Mouse (Mus musculus): ENCODE results near the gene AI481877.

AI481877 gene

GRCm38 (mm10) chr4:59125053-59125452, 13.7 kb downstream of the AI481877 start:
- no peak for DNase-seq (ENCODE audit: low spot score)

GRCm38 (mm10) chr4:59123557-59123956, 15.2 kb downstream of the AI481877 start:
- DNase-seq (ENCODE audit: low spot score): no peak

GRCm38 (mm10) chr4:59117644-59118495, 20.9 kb downstream of the AI481877 start:
- no peak for DNase-seq (ENCODE audit: low spot score)

GRCm38 (mm10) chr4:59108721-59109120, 30.1 kb downstream of the AI481877 start:
- DNase-seq (ENCODE audit: low spot score): no peak

- DNase-seq (ENCODE audit: low spot score): no peak
Measured at GRCm38 (mm10) chr4:59107886-59108285, 30.9 kb downstream of the AI481877 start.

- DNase-seq (ENCODE audit: low spot score): no peak
Measured at GRCm38 (mm10) chr4:59106661-59107060, 32.1 kb downstream of the AI481877 start.

- no peak for DNase-seq (ENCODE audit: low spot score)
Measured at GRCm38 (mm10) chr4:59104166-59104565, 34.6 kb downstream of the AI481877 start.

GRCm38 (mm10) chr4:59096393-59096792, 42.4 kb downstream of the AI481877 start:
- DNase-seq (ENCODE audit: low spot score): peak; percentile 76

GRCm38 (mm10) chr4:59089391-59089790, 49.4 kb downstream of the AI481877 start:
- DNase-seq (ENCODE audit: low spot score): no peak

- DNase-seq (ENCODE audit: low spot score): no peak
Measured at GRCm38 (mm10) chr4:59083430-59083829, 55.4 kb downstream of the AI481877 start.

GRCm38 (mm10) chr4:59069276-59069675, 69.5 kb downstream of the AI481877 start:
- DNase-seq (ENCODE audit: low spot score): no peak

GRCm38 (mm10) chr4:59062526-59062925, 76.3 kb downstream of the AI481877 start:
- DNase-seq (ENCODE audit: low spot score): no peak

GRCm38 (mm10) chr4:59057929-59058328, 80.9 kb downstream of the AI481877 start:
- no peak for DNase-seq (ENCODE audit: low spot score)

- DNase-seq (ENCODE audit: low spot score): no peak
Measured at GRCm38 (mm10) chr4:59051081-59051480, 87.7 kb downstream of the AI481877 start.

GRCm38 (mm10) chr4:59047222-59047621, 91.6 kb downstream of the AI481877 start:
- no peak for DNase-seq (ENCODE audit: low spot score)

GRCm38 (mm10) chr4:59043891-59044290, 94.9 kb downstream of the AI481877 start:
- DNase-seq (ENCODE audit: low spot score): no peak

GRCm38 (mm10) chr4:59043074-59043473, 95.7 kb downstream of the AI481877 start:
- DNase-seq (ENCODE audit: low spot score): no peak

GRCm38 (mm10) chr4:59040397-59041287, 98.1 kb downstream of the AI481877 start:
- no peak for DNase-seq (ENCODE audit: low spot score)

GRCm38 (mm10) chr4:59037525-59037924, 101.3 kb downstream of the AI481877 start:
- no peak for DNase-seq (ENCODE audit: low spot score)

GRCm38 (mm10) chr4:59036490-59037127, 102.2 kb downstream of the AI481877 start:
- peak; percentile 87 for DNase-seq (ENCODE audit: low spot score)

- peak; percentile 12 for DNase-seq (ENCODE audit: low spot score)
Measured at GRCm38 (mm10) chr4:59035786-59036350, 102.9 kb downstream of the AI481877 start.
